Mouse (Mus musculus) neural tube, embryonic 10.5 days (tissue): ENCODE measurements at regions not wholly inside any gene's neighbourhood (a gene's known extent, or its start where the extent isn't known, plus 50 kb on each side); places are given as distances from the start of the nearest gene placed in this dataset.

Experiments
- DNase-seq: peaks from one replicate; pipeline ENCODE4 v3.0.0-alpha.2; 2017; ENCODE audit warnings: low spot score; ENCODE audit errors: extremely low spot score

- DNase-seq = no peak
Observed at GRCm38 (mm10) chr15:25135471-25136262, 277.9 kb downstream of the Basp1 start.

GRCm38 (mm10) chr15:25130096-25130495, 283.5 kb downstream of the Basp1 start:
- no peak for DNase-seq

GRCm38 (mm10) chr15:25129572-25129971, 284.0 kb downstream of the Basp1 start:
- DNase-seq = no peak

GRCm38 (mm10) chr15:25120441-25120840, 293.1 kb downstream of the Basp1 start:
- DNase-seq = no peak

GRCm38 (mm10) chr15:25117980-25118379, 295.6 kb downstream of the Basp1 start:
- DNase-seq = peak; percentile 62

- DNase-seq = no peak
Observed at GRCm38 (mm10) chr15:25102727-25103126, 310.8 kb downstream of the Basp1 start.

- no peak for DNase-seq
Observed at GRCm38 (mm10) chr15:25093758-25094157, 319.8 kb downstream of the Basp1 start.

GRCm38 (mm10) chr15:25069701-25070100, 343.9 kb downstream of the Basp1 start:
- no peak for DNase-seq

- no peak for DNase-seq
Observed at GRCm38 (mm10) chr15:25059347-25059746, 354.2 kb downstream of the Basp1 start.

- DNase-seq = peak; percentile 57
Observed at GRCm38 (mm10) chr15:25047875-25048274, 365.7 kb downstream of the Basp1 start.

- DNase-seq = no peak
Observed at GRCm38 (mm10) chr15:25046514-25047138, 366.9 kb downstream of the Basp1 start.

- no peak for DNase-seq
Observed at GRCm38 (mm10) chr15:25036231-25036630, 377.3 kb downstream of the Basp1 start.

- no peak for DNase-seq
Observed at GRCm38 (mm10) chr15:25027865-25028264, 385.7 kb downstream of the Basp1 start.

GRCm38 (mm10) chr15:25026786-25027461, 386.6 kb downstream of the Basp1 start:
- peak; percentile 34 for DNase-seq

GRCm38 (mm10) chr15:25026351-25026750, 387.2 kb downstream of the Basp1 start:
- DNase-seq = no peak

GRCm38 (mm10) chr15:25020916-25021315, 392.6 kb downstream of the Basp1 start:
- DNase-seq = no peak

- no peak for DNase-seq
Observed at GRCm38 (mm10) chr15:25019352-25019941, 394.1 kb downstream of the Basp1 start.

GRCm38 (mm10) chr15:25018937-25019336, 394.6 kb downstream of the Basp1 start:
- no peak for DNase-seq

GRCm38 (mm10) chr15:25007720-25008119, 405.8 kb downstream of the Basp1 start:
- no peak for DNase-seq

GRCm38 (mm10) chr15:25000171-25000570, 413.4 kb downstream of the Basp1 start:
- no peak for DNase-seq

- DNase-seq = no peak
Observed at GRCm38 (mm10) chr15:24993325-24993673, 420.3 kb downstream of the Basp1 start.
